32 mouse cellular contexts compared by ENCODE assay signal in the genomic region with DNA sequence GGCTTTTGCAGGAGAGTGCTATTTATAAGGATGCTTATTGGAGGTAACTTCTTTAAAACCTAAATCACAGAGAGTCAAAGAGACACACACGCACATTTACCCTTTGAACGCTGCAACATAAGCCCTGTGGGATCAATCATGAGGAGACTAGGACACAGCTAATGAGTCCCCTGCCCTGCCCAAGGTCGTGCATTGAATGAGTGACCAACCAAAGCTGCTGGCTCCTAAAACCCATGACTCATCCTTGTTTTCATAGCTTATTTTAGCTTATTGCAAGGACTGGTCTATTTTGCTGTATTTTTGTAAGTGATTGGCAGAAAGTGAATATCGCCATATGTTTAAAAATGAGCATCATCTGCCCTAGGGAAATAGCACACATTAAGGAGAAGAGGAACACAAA. TPM values are rescaled to one million over a fixed set of nuclear protein-coding genes. Genes with fewer than 3 reads are reported as not detected.
DNase-seq lines count a peak whose midpoint lies in the region; ATAC-seq and TF ChIP-seq lines count a peak whose summit lies in the region.
"Had no signal": no experiment of that assay in that cellular context is flagged by ENCODE, and none has a peak within 500 bp of the region (broad histone marks: within the 10 kb centered on the region; RNA-seq: fewer than 3 reads in every experiment).

No protein-coding gene starts in this region.

- peak overlapping the region; percentile 44; the same call in 1 of the 2 replicates for H3K27ac ChIP-seq in left cerebral cortex, adult 2 months
- no peak overlapping the region for H3K27ac ChIP-seq in liver, embryonic 11.5 days (ENCODE audit: low read depth, low read length)
- H3K27ac ChIP-seq: embryonic facial prominence, embryonic 10.5 days; embryonic facial prominence, embryonic 15.5 days; forebrain, embryonic 12.5 days; hindbrain, embryonic 10.5 days; hindbrain, embryonic 15.5 days; layer of hippocampus, adult 2 months; limb, embryonic 10.5 days; limb, embryonic 15.5 days; liver, embryonic 14.5 days; macrophage; midbrain, embryonic 13.5 days; stomach, embryonic 15.5 days had no signal

- no peaks in the 10 kb centered on the region for H3K27me3 ChIP-seq in liver, embryonic 11.5 days (replicated peaks; ENCODE audit: control insufficient read depth, insufficient read depth, low read length)
- H3K27me3 ChIP-seq: embryonic facial prominence, embryonic 15.5 days; forebrain, embryonic 12.5 days; hindbrain, embryonic 15.5 days; limb, embryonic 15.5 days; midbrain, embryonic 13.5 days; stomach, embryonic 15.5 days had no signal

- H3K4me2 ChIP-seq in liver, embryonic 11.5 days: no peak overlapping the region
- H3K4me2 ChIP-seq: embryonic facial prominence, embryonic 15.5 days; forebrain, embryonic 12.5 days; hindbrain, embryonic 15.5 days; limb, embryonic 15.5 days; midbrain, embryonic 13.5 days; stomach, embryonic 15.5 days had no signal

- no peak overlapping the region for H3K9ac ChIP-seq in liver, embryonic 11.5 days (ENCODE audit: low read depth, low read length)
- H3K9ac ChIP-seq: embryonic facial prominence, embryonic 15.5 days; forebrain, embryonic 12.5 days; hindbrain, embryonic 15.5 days; limb, embryonic 15.5 days; liver, embryonic 14.5 days; midbrain, embryonic 13.5 days; stomach, embryonic 15.5 days had no signal

- H3K4me3 ChIP-seq in left cerebral cortex, adult 2 months: no peak overlapping the region
- H3K4me3 ChIP-seq in liver, embryonic 11.5 days (ENCODE audit: low read depth, low read length): no peak overlapping the region
- H3K4me3 ChIP-seq: embryonic facial prominence, embryonic 10.5 days; embryonic facial prominence, embryonic 15.5 days; forebrain, embryonic 12.5 days; hindbrain, embryonic 10.5 days; hindbrain, embryonic 15.5 days; layer of hippocampus, adult 2 months; limb, embryonic 10.5 days; limb, embryonic 15.5 days; midbrain, embryonic 13.5 days; stomach, embryonic 15.5 days had no signal

- no peaks in the 10 kb centered on the region for H3K9me3 ChIP-seq in liver, embryonic 11.5 days (ENCODE audit: control insufficient read depth, low read length)
- H3K9me3 ChIP-seq: embryonic facial prominence, embryonic 10.5 days; embryonic facial prominence, embryonic 15.5 days; forebrain, embryonic 12.5 days; hindbrain, embryonic 10.5 days; hindbrain, embryonic 15.5 days; limb, embryonic 10.5 days; limb, embryonic 15.5 days; midbrain, embryonic 13.5 days; stomach, embryonic 15.5 days had no signal

- ATAC-seq in liver, embryonic 11.5 days (replicated peaks; ENCODE audit: low FRiP score): no peak
- ATAC-seq: activated CD4-positive, CD25-positive, alpha-beta regulatory T cell, adult 4 months; inflammation-experienced regulatory T-cells, adult 6 months; midbrain, embryonic 13.5 days had no signal

- intact Hi-C loops in left cerebral cortex, adult 2 months (cut with DNase I): no loop called here

- no peaks in the 10 kb centered on the region for H3K4me1 ChIP-seq in liver, embryonic 11.5 days (replicated peaks; ENCODE audit: control insufficient read depth, insufficient read depth, low read length)
- H3K4me1 ChIP-seq: embryonic facial prominence, embryonic 10.5 days; embryonic facial prominence, embryonic 15.5 days; forebrain, embryonic 12.5 days; hindbrain, embryonic 10.5 days; hindbrain, embryonic 15.5 days; limb, embryonic 10.5 days; limb, embryonic 15.5 days; midbrain, embryonic 13.5 days; stomach, embryonic 15.5 days had no signal

- no peaks in the 10 kb centered on the region for H3K36me3 ChIP-seq in liver, embryonic 11.5 days (ENCODE audit: control insufficient read depth, insufficient read depth, low read length)
- H3K36me3 ChIP-seq: embryonic facial prominence, embryonic 10.5 days; embryonic facial prominence, embryonic 15.5 days; forebrain, embryonic 12.5 days; hindbrain, embryonic 10.5 days; hindbrain, embryonic 15.5 days; limb, embryonic 10.5 days; limb, embryonic 15.5 days; midbrain, embryonic 13.5 days; stomach, embryonic 15.5 days had no signal

- DNase-seq in adrenal gland, adult (ENCODE audit: inconsistent age in 2 of 2, low spot score in 1 of 2): peak; percentile 63 to 83
- DNase-seq in adrenal gland, postnatal 4 days (ENCODE audit: low spot score in 2 of 2): no peak
- no peak for DNase-seq in left cerebral cortex, adult 2 months (ENCODE audit: extremely low spot score in 1 of 2, low spot score in 2 of 2)
- DNase-seq in left cerebral cortex, adult 11 months (ENCODE audit: low spot score): no peak
- peak; percentile 38 for DNase-seq in adrenal gland, postnatal 25 days
- DNase-seq in liver, embryonic 11.5 days (ENCODE audit: low spot score): no peak
- DNase-seq in right cerebral cortex, adult 18-20 months: no peak
- no peak for DNase-seq in cerebellum, adult 9-10 months
- DNase-seq: cerebellum, adult 2 months; cerebellum, postnatal 25 days; heart, postnatal 14 days; kidney, adult 11 months; kidney, postnatal 25 days; lung, adult 2 months; lung, postnatal 10 days; retina, postnatal 1 day; right cerebral cortex, postnatal 25 days; thymus, postnatal 14 days had no signal

- WGBS in liver, embryonic 11.5 days: 70% methylated on average over 4 of the region's 4 CpGs

- TF ChIP-seq CTCF in left cerebral cortex, adult 2 months (IDR thresholded peaks at IDR 0.05): no peak

RNA-seq across cellular contexts. Expression of gene Rbm26, which starts 17.6 kb away (rescaled TPM):
- total RNA-seq in adrenal gland, postnatal 4 days (2021): 10 to 100 TPM; 65.9 to 67.4 TPM
- 10 to 100 TPM; 62.0 to 63.9 TPM for total RNA-seq in left cerebral cortex, adult 2 months (2021)
- 49.8 and 54.3 TPM in 2 replicates for total RNA-seq in adrenal gland, postnatal 25 days (2021)
- polyA plus RNA-seq in liver, embryonic 11.5 days (2014; fragmentation: Nextera tagmentation; extraction: Ambion mirVana): 25.4 and 28.7 TPM in 2 replicates

Comparison
In these comparisons a context has a peak if more than half of its experiments do, and no peak if none do; other contexts are left out.
1. DNase-seq: peak in adrenal gland, adult (2 of 2) and adrenal gland, postnatal 25 days (single experiment); none in adrenal gland, postnatal 4 days (0 of 2), left cerebral cortex, adult 2 months (0 of 2), left cerebral cortex, adult 11 months (single experiment), liver, embryonic 11.5 days (single experiment), right cerebral cortex, adult 18-20 months (single experiment) and cerebellum, adult 9-10 months (single experiment).